Mouse (Mus musculus) hindbrain, embryonic 14.5 days (tissue): ENCODE measurements around the gene Vmn2r90. TPM values are rescaled to one million over a fixed set of nuclear protein-coding genes. Genes with fewer than 3 reads are reported as not detected.
"Not testable (repeated sequence)": the region's sequence is repeated elsewhere in the genome, so short reads cannot be mapped to it uniquely, and the experiment has no call there.

ENCODE experiments used
- ATAC-seq: fragments of 200-750 bp; cut with Nextera tagmentation; 2 replicates; pipeline ENCODE4 v1.8.0; 2017; ENCODE audit warnings: moderate number of reproducible peaks, mild to moderate bottlenecking, moderate TSS enrichment, moderate library complexity; ENCODE audit not compliant: low FRiP score
- DNase-seq: peaks from one replicate; pipeline ENCODE4 v3.0.0-alpha.2; 2015; ENCODE audit warnings: low spot score
- H3K27ac ChIP-seq: fragments of 300-500 bp; sonication (generic); 2 replicates; pipeline ENCODE4 v1.5.1; 2014; ENCODE audit warnings: mild to moderate bottlenecking, moderate library complexity
- H3K27me3 ChIP-seq: fragments of 300-500 bp; sonication (generic); 2 replicates; pipeline ENCODE4 v1.6.1; 2014; ENCODE audit warnings: mild to moderate bottlenecking, low read length, mixed read lengths; ENCODE audit not compliant: control insufficient read depth, insufficient read depth
- H3K36me3 ChIP-seq: fragments of 300-500 bp; sonication (generic); replicated peaks from 2 replicates; pipeline ENCODE4 v1.6.1; 2014; ENCODE audit not compliant: control insufficient read depth, insufficient read depth
- H3K4me1 ChIP-seq: fragments of 300-500 bp; sonication (generic); replicated peaks from 2 replicates; pipeline ENCODE4 v1.6.1; 2014; ENCODE audit warnings: antibody characterized with exemption, low read length, mixed read lengths; ENCODE audit not compliant: control insufficient read depth, insufficient read depth
- H3K4me2 ChIP-seq: fragments of 300-500 bp; sonication (generic); replicated peaks from 2 replicates; pipeline ENCODE4 v1.6.1; 2014; ENCODE audit warnings: mild to moderate bottlenecking, moderate library complexity
- H3K4me3 ChIP-seq: fragments of 300-500 bp; sonication (generic); replicated peaks from 2 replicates; pipeline ENCODE4 v1.5.1; 2014; ENCODE audit warnings: mild to moderate bottlenecking, low read length
- H3K9ac ChIP-seq: fragments of 300-500 bp; sonication (generic); 2 replicates; pipeline ENCODE4 v1.6.1; 2014
- H3K9me3 ChIP-seq: fragments of 300-500 bp; sonication (generic); 2 replicates; pipeline ENCODE4 v1.6.1; 2016; ENCODE audit warnings: low read length; ENCODE audit not compliant: control insufficient read depth
- WGBS: fragments of 180-500 bp; shearing (Covaris S2); extraction: QIAGEN DNeasy Blood & Tissue Kit; methylation state at CpG from one replicate; pipeline ENCODE4 v1.1.7; 2014; 5-methylcytosine and 5-hydroxymethylcytosine counted together
- polyA plus RNA-seq: library from polyadenylated mRNA; unstranded; fragments of >200 nt; fragmentation: Nextera tagmentation; extraction: Ambion mirVana; gene quantifications from 2 replicates; pipeline ENCODE4 v1.2.1, GENCODE M21; 2014

Gene Vmn2r90
- polyA plus RNA-seq, 1 experiment from 2014 or later = not detected

- H3K4me3 ChIP-seq, H3K27ac ChIP-seq, H3K9ac ChIP-seq, H3K4me1 ChIP-seq, H3K36me3 ChIP-seq, H3K4me2 ChIP-seq, H3K27me3 ChIP-seq, H3K9me3 ChIP-seq: not testable (repeated sequence)
- DNase-seq (peak; percentile 81), ATAC-seq (peak; percentile 59; the same call in 1 of the 2 replicates)
- WGBS = 10% methylated on average over 4 of the region's 4 CpGs
These were observed 45.8 kb downstream of the Vmn2r90 start for GRCm38 (mm10) chr17:17749371-17749770.

DNA sequence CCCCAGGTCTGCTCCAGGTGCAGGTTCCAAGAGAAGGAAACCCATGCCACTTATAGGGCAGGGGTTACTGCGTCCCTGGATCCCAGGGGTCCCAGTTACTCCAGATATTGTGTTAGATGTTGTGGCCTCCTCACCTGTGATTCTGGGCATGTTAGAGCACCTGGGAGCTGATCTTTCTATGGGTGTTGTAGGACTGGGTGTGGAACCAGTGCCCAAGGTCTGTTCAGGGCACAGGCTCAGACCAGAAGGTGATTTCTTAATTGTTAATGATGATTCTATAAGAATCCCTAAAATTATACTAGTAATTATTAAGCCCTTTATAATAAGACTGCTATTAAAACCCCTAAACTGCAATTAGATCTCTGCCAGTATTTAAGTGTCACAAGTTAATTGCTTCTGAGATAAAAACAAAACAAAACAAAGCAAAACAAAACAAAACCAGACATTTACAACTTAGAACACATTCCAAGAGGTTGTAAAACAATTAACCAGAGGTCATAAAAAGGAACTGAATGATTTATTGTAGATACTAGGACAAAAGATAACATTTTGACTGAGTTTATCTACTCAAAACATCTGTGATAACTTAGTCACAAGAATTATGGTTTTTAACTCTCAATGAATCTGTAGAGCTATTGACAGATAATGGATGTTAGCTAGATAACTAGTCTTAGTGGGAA is 59.2 kb downstream of the Vmn2r90 start:
- Histone ChIP-seq H3K4me2 (no peak overlapping the region), H3K4me3 (no peak overlapping the region), H3K36me3 (no peaks in the 10 kb centered on the region), H3K9ac (no peak overlapping the region), H3K9me3 (no peaks in the 10 kb centered on the region), H3K27me3 (no peaks in the 10 kb centered on the region), H3K4me1 (no peaks in the 10 kb centered on the region), H3K27ac (no peak overlapping the region)
- WGBS = 88% methylated on average over 1 of the region's 1 CpGs
- no peak for DNase-seq
- no peak for ATAC-seq

DNA sequence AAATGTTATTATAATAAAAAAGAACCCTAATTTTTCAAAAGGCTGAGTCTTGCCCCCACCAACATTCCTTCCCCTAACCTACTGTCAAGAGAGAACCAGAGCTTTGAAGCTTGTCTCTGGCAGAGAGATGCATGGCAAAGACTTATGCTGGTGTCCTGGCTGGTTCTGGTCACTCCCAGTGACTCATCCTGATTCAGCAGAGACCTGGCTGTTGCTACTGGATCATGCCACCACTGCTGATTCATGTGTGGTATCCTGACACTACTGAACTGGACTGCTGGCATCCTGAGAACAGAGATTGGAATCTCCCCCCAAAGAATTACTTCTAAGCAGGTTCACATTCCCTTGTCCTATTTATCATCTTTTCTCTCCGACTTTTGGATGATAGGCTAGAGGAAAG is 60.7 kb downstream of the Vmn2r90 start:
- Histone ChIP-seq H3K27me3 (no peaks in the 10 kb centered on the region), H3K9ac (no peak overlapping the region), H3K36me3 (no peaks in the 10 kb centered on the region), H3K4me2 (no peak overlapping the region), H3K4me3 (no peak overlapping the region), H3K4me1 (no peaks in the 10 kb centered on the region), H3K27ac (no peak overlapping the region), H3K9me3 (no peaks in the 10 kb centered on the region)
- 46% methylated on average over 1 of the region's 1 CpGs for WGBS
- no peak for DNase-seq
- ATAC-seq = no peak

GRCm38 (mm10) chr17:17766481-17766880 is 62.9 kb downstream of the Vmn2r90 start:
- ATAC-seq = peak; percentile 64
- no peaks in the 10 kb centered on the region for H3K27me3 ChIP-seq
- H3K4me3 ChIP-seq = no peak overlapping the region
- H3K9me3 ChIP-seq = no peaks in the 10 kb centered on the region
- no peaks in the 10 kb centered on the region for H3K36me3 ChIP-seq
- DNase-seq = peak; percentile 96
- WGBS = 7% methylated on average over 3 of the region's 3 CpGs
- H3K4me1 ChIP-seq = no peaks in the 10 kb centered on the region
- H3K27ac ChIP-seq = no peak overlapping the region
- no peak overlapping the region for H3K4me2 ChIP-seq
- no peak overlapping the region for H3K9ac ChIP-seq

Other genes starting within 250 kb of the Vmn2r90 start
- gene Lnpep, start 78.7 kb upstream of the Vmn2r90 start, polyA plus RNA-seq = 8.1 and 9.6 TPM in 2 replicates
- gene Spaca6, start 123.4 kb downstream of the Vmn2r90 start, polyA plus RNA-seq = 13.0 and 18.7 TPM in 2 replicates
- gene Has1, start 151.5 kb downstream of the Vmn2r90 start, polyA plus RNA-seq = 0.95 and 1.8 TPM in 2 replicates
- gene Fpr1, start 180.2 kb downstream of the Vmn2r90 start, polyA plus RNA-seq = not detected in 2 replicates
- 0.21 and 0.37 TPM in 2 replicates for gene Fpr2, start 184.1 kb downstream of the Vmn2r90 start, polyA plus RNA-seq
- not detected in 2 replicates for gene Fpr3, start 184.1 kb downstream of the Vmn2r90 start, polyA plus RNA-seq